Mouse (Mus musculus): ENCODE results near the gene Olfr920. TPM values are rescaled to one million over a fixed set of nuclear protein-coding genes. Genes with fewer than 3 reads are reported as not detected.

The Olfr920 gene
- polyA plus RNA-seq, 1 experiment from 2014 or later: 0.08 TPM

Other genes starting within 250 kb of the Olfr920 start
- gene Olfr911-ps1, start 230.7 kb upstream of the Olfr920 start, polyA plus RNA-seq (2015; fragmentation: Nextera tagmentation; extraction: Ambion mirVana): not detected in 2 replicates
- gene Olfr910, start 214.4 kb upstream of the Olfr920 start, polyA plus RNA-seq (2015; fragmentation: Nextera tagmentation; extraction: Ambion mirVana): not detected in 2 replicates
- not detected in 2 replicates for gene Olfr912, start 172.1 kb upstream of the Olfr920 start, polyA plus RNA-seq (2015; fragmentation: Nextera tagmentation; extraction: Ambion mirVana)
- not detected in 2 replicates for gene Olfr913, start 159.5 kb upstream of the Olfr920 start, polyA plus RNA-seq (2015; fragmentation: Nextera tagmentation; extraction: Ambion mirVana)
- gene Olfr914, start 147.2 kb upstream of the Olfr920 start, polyA plus RNA-seq (2015; fragmentation: Nextera tagmentation; extraction: Ambion mirVana): not detected in 2 replicates
- not detected in 2 replicates for gene Olfr916, start 92.4 kb upstream of the Olfr920 start, polyA plus RNA-seq (2015; fragmentation: Nextera tagmentation; extraction: Ambion mirVana)
- gene Olfr917, start 86.5 kb upstream of the Olfr920 start, polyA plus RNA-seq (2015; fragmentation: Nextera tagmentation; extraction: Ambion mirVana): not detected in 2 replicates
- gene Olfr918, start 77.7 kb upstream of the Olfr920 start, polyA plus RNA-seq (2015; fragmentation: Nextera tagmentation; extraction: Ambion mirVana): not detected in 2 replicates
- gene Olfr919, start 48.6 kb upstream of the Olfr920 start, polyA plus RNA-seq (2015; fragmentation: Nextera tagmentation; extraction: Ambion mirVana): not detected in 2 replicates
- 21.5 and 21.9 TPM in 2 replicates for gene Vwa5a, start 34.0 kb upstream of the Olfr920 start, polyA plus RNA-seq (2015; fragmentation: Nextera tagmentation; extraction: Ambion mirVana)
- not detected in 2 replicates for gene Olfr921, start 20.8 kb downstream of the Olfr920 start, polyA plus RNA-seq (2015; fragmentation: Nextera tagmentation; extraction: Ambion mirVana)
- not detected in 2 replicates for gene Olfr922, start 62.3 kb downstream of the Olfr920 start, polyA plus RNA-seq (2015; fragmentation: Nextera tagmentation; extraction: Ambion mirVana)
- not detected in 2 replicates for gene Olfr923, start 74.2 kb downstream of the Olfr920 start, polyA plus RNA-seq (2015; fragmentation: Nextera tagmentation; extraction: Ambion mirVana)
- not detected in 2 replicates for gene Olfr924, start 92.2 kb downstream of the Olfr920 start, polyA plus RNA-seq (2015; fragmentation: Nextera tagmentation; extraction: Ambion mirVana)
- not detected in 2 replicates for gene Olfr26, start 102.8 kb downstream of the Olfr920 start, polyA plus RNA-seq (2015; fragmentation: Nextera tagmentation; extraction: Ambion mirVana)
- not detected in 2 replicates for gene Olfr926, start 124.8 kb downstream of the Olfr920 start, polyA plus RNA-seq (2015; fragmentation: Nextera tagmentation; extraction: Ambion mirVana)
- gene Olfr930, start 177.5 kb downstream of the Olfr920 start, polyA plus RNA-seq (2015; fragmentation: Nextera tagmentation; extraction: Ambion mirVana): not detected in 2 replicates
- not detected in 2 replicates for gene Olfr933, start 220.0 kb downstream of the Olfr920 start, polyA plus RNA-seq (2015; fragmentation: Nextera tagmentation; extraction: Ambion mirVana)
- gene Olfr934, start 236.0 kb downstream of the Olfr920 start, polyA plus RNA-seq (2015; fragmentation: Nextera tagmentation; extraction: Ambion mirVana): not detected in 2 replicates
- gene Olfr935, start 247.4 kb downstream of the Olfr920 start, polyA plus RNA-seq (2015; fragmentation: Nextera tagmentation; extraction: Ambion mirVana): not detected in 2 replicates